Mouse (Mus musculus) v-Abl transformed pro-B cells (cell line): Measurements from ENCODE around the gene Gjc1.

Experiments
- in situ Hi-C, 2 experiments: fragments of 400-800 bp; cut with MboI; formaldehyde crosslinking; loops; one replicate each; pipeline ENCODE4 v1.15.1; 2025; ENCODE audit not compliant: unreplicated experiment in 2 of 2

The Gjc1 gene

GRCm38 (mm10) chr11:102819021-102819782, at the start of gene Gjc1:
Gjc1 (minus strand) TSS chr11:102819700.
- in situ Hi-C loops, result no loop called here

- in situ Hi-C loops, result no loop called here
Measured at GRCm38 (mm10) chr11:102864272-102864671, 44.8 kb upstream of the Gjc1 start.

DNA sequence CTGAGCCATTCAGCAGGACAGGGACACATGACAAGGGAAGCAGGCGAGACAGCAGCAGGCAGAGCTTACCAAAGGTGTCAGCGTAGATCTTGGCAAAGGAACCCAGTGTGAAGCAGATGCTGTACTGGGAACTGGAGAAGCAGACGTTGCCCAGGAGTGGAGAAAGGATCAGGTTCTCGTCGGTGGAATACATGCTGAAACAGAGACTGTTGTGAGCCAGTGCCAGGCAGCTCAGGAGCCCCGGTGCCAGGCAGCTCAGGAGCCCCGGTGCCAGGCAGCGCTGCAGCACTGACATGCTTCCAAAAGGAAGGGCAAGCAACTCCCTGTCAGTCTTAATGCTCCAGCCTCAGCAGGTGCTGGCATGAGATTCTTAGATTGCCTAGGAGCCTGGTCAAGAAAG, 40.4 kb upstream of the Gjc1 start:
- in situ Hi-C loops, result loop anchor here in 1 of 2 experiments (10.0 kb wide), 1 partner anchor 85 kb away; no protein-coding TSS in a partner anchor

GRCm38 (mm10) chr11:102858951-102859350, 39.5 kb upstream of the Gjc1 start:
- in situ Hi-C loops, result loop anchor here in 1 of 2 experiments (10.0 kb wide), 1 partner anchor 84 kb away; no protein-coding TSS in a partner anchor

DNA sequence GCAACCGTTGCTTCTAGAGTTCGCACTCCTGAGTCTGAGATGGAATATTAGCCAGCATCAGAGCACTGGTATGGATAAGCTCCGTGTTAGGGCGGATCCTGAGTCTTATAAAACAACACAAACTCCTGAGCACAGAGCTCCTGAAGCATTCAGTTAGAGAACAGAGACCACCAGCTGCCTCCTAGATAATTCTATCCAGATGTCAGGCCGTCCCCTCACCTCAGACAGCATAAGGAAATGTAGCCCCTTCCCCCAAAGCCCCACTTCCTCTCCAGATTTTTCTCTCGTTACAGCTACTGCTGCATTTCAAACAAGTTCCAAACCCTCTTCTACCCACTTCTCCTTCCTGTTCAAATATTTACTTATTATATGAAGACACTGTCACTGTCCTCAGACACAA, 36.4 kb upstream of the Gjc1 start:
- in situ Hi-C loops, result loop anchor here in 1 of 2 experiments (10.0 kb wide), 1 partner anchor 81 kb away; no protein-coding TSS in a partner anchor

GRCm38 (mm10) chr11:102853760-102854159, 34.3 kb upstream of the Gjc1 start:
- in situ Hi-C loops, result loop anchor here in 1 of 2 experiments (10.0 kb wide), 1 partner anchor 79 kb away; no protein-coding TSS in a partner anchor

GRCm38 (mm10) chr11:102851883-102852282, 32.4 kb upstream of the Gjc1 start:
- in situ Hi-C loops, result loop anchor here in 1 of 2 experiments (10.0 kb wide), 1 partner anchor 77 kb away; no protein-coding TSS in a partner anchor

DNA sequence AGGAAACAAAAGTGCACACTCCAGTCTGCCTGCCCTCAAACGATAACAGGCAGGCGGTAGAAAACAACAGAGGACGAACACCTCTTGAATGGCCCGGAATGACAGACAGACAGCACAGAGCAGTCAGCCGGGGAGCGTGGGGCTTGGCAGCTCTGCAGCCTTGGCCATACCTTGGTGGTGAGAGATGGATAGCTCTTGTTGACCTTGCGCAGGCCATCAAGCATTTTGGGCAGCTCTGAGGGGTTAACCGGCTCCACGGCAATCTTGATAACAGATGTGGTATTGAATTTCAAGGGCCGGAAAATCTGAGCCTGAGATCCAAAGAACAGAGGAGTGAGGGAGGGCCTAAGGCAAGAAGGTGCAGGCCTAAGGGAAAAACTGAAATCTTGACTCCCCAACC, 26.4 kb upstream of the Gjc1 start:
- in situ Hi-C loops, result loop anchor here in 1 of 2 experiments (5.0 kb wide), 1 partner anchor 69 kb away; no protein-coding TSS in a partner anchor

- in situ Hi-C loops, result no loop called here
Measured at GRCm38 (mm10) chr11:102838616-102839150, 19.2 kb upstream of the Gjc1 start.

- in situ Hi-C loops, result no loop called here
Measured at GRCm38 (mm10) chr11:102838126-102838525, 18.6 kb upstream of the Gjc1 start.

- in situ Hi-C loops, result no loop called here
Measured at GRCm38 (mm10) chr11:102837385-102837784, 17.9 kb upstream of the Gjc1 start.

- in situ Hi-C loops, result no loop called here
Measured at GRCm38 (mm10) chr11:102836146-102836545, 16.6 kb upstream of the Gjc1 start.

GRCm38 (mm10) chr11:102835549-102835948, 16.0 kb upstream of the Gjc1 start, which contains the start of gene Higd1b:
Higd1b (plus strand) TSS chr11:102835849.
- in situ Hi-C loops, result no loop called here

DNA sequence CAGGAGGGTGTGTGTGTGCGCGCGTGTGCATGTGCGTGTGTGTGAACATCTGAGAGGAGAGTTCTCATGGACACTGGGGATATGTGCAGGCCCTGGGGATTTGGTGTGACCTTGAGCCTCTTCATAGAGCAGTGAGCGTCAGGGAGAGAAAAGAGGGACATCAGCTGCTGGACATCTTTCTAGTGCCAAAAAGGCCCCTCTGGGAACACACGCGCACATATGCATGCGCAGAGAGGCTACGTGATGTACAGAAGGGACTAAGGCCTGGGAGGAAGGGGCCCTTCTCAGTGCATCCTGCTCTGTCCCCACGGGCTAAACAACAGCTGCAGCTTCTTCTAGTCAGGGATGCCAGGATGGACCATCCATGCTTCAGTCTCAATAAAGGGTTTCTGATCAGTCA, 14.7 kb upstream of the Gjc1 start:
- in situ Hi-C loops, result no loop called here

DNA sequence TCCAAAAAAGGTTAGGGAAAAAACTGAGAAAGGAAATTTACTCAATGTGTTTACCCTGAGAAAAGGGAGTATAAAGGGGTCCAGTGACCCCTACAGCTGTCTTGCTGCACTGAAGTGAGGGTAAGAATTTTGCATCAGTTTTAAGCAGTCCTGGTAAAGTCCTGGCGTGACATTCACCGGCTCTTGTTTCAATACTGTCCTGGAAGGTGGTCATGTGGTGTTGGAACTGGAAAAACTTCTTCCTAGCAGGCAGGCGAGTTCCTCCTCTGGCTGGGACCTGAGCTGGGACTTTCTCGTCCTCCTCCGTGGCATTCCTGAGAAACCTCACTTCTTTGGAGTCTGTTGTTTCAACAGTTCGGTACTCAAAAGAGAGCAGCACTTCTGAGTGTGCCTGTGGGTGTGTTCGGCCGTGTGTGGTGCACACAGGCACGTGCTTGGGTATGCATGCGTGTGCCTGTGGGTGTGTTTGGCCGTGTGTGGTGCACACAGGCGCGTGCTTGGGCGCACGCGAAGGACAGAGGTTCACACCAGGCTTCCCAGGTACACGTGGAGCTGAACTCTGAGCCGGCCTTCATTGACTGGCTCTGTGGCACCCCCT, 13.3 kb upstream of the Gjc1 start:
- in situ Hi-C loops, result no loop called here

GRCm38 (mm10) chr11:102830276-102830675, 10.8 kb upstream of the Gjc1 start:
- in situ Hi-C loops, result no loop called here

DNA sequence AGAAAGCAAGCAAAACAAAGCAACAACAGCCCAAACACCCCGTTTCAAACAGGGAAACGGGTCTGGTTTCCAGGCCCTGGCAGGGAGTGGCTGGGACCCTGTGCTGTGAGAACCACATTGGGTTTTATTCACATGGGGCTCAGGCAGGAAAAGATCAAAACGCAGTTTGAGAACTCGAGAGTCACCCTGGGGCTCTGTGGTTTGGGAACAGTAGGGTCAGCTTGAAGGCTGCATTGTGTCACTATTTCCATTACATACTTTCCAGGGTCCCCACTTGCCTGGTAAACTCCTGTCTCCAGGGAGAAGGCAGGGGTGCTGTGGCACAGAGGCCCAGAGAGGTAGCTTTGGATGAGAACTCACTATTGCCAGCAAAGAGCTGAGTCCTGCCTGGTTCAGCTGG, 7.6 kb upstream of the Gjc1 start:
- in situ Hi-C loops, result no loop called here

DNA sequence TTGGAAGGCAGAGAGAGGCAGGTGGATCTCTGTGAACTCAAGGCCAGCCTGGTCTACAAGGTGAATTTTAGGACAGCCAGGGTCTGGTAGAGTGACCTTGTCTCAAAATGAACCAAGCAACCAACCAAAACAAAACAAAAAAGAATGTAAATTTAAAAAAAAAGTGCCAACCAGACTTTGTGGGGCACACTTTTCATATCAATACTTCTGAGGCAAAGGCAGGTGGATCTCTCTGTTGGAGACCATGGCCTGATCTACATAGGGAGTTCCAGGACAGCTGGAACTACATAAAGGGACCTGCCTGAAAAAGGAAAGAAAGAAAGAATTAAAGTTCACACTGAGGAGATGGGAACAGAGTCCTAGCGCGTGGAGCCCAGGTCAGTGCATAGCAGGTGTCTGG, 7.0 kb upstream of the Gjc1 start:
- in situ Hi-C loops, result no loop called here

GRCm38 (mm10) chr11:102821231-102821630, 1.7 kb upstream of the Gjc1 start:
- in situ Hi-C loops, result no loop called here

DNA sequence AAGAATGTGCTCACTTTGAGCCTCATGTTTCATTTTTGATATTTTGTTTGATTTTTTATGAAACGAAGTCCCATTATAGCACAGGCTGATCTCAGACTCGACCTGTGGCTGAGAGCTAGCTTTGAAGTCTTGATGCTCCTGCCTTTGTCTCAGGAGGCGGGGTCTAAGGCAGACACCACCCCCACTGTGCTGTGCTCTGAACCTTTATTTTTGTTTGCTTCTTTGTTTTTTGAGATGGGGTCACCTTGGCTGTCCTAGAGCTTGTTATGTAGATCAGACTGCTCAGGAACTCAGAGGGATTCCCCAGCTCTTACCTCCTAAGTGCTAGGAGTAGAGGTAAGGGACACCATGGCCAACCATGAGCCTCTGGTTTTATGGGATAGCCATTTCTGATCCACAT, 932 bp upstream of the Gjc1 start:
- in situ Hi-C loops, result no loop called here

GRCm38 (mm10) chr11:102819783-102820385, 384 bp upstream of the Gjc1 start:
- in situ Hi-C loops, result no loop called here
